Mouse (Mus musculus) liver, adult 2 months (tissue): ENCODE data around the gene Ptpn11. TPM values are rescaled to one million over a fixed set of nuclear protein-coding genes. Genes with fewer than 3 reads are reported as not detected.

Experiments
- DNase-seq: peaks from one replicate; pipeline ENCODE4 v3.0.0-alpha.2; 2011; ENCODE audit warnings: low read depth, low spot score; ENCODE audit errors: extremely low read depth
- H3K27ac ChIP-seq: fragments of 200-500 bp; replicated peaks from 2 replicates; pipeline ENCODE4 v1.5.1; 2012; ENCODE audit warnings: low read depth, mild to moderate bottlenecking, control low read depth, inconsistent platforms, low read length; ENCODE audit not compliant: insufficient read depth
- H3K27me3 ChIP-seq: fragments of 200-500 bp; 2 replicates; pipeline ENCODE4 v1.6.1; 2012; ENCODE audit warnings: mild to moderate bottlenecking, moderate library complexity, low read length, inconsistent platforms; ENCODE audit not compliant: control insufficient read depth, insufficient read depth
- H3K36me3 ChIP-seq: fragments of 200-500 bp; 2 replicates; pipeline ENCODE4 v1.6.1; 2012; ENCODE audit warnings: low read length, inconsistent platforms; ENCODE audit not compliant: control insufficient read depth, insufficient read depth
- H3K4me1 ChIP-seq: fragments of 200-500 bp; 2 replicates; pipeline ENCODE4 v1.6.1; 2011; ENCODE audit warnings: low read length; ENCODE audit not compliant: control insufficient read depth, insufficient read depth
- H3K4me3 ChIP-seq: fragments of 200-500 bp; 2 replicates; pipeline ENCODE4 v1.5.1; 2011; ENCODE audit warnings: low read depth, mild to moderate bottlenecking, control low read depth, low read length, moderate library complexity; ENCODE audit not compliant: insufficient read depth
- H3K79me2 ChIP-seq: fragments of 200-500 bp; 2 replicates; pipeline ENCODE4 v1.6.1; 2012; ENCODE audit warnings: inconsistent platforms, mild to moderate bottlenecking, low read length, moderate library complexity; ENCODE audit not compliant: control insufficient read depth, insufficient read depth
- H3K9ac ChIP-seq: fragments of 200-500 bp; 2 replicates; pipeline ENCODE4 v1.6.1; 2012; ENCODE audit warnings: low read depth, mild to moderate bottlenecking, control low read depth, inconsistent platforms, low read length
- CTCF ChIP-seq: fragments of 200-500 bp; IDR thresholded peaks from 2 replicates; pipeline ENCODE4 v1.5.1; 2011; ENCODE audit warnings: low read depth, low read length, control low read depth
- POLR2A ChIP-seq: fragments of 200-500 bp; IDR thresholded peaks from 2 replicates; pipeline ENCODE4 v1.6.1; 2011; ENCODE audit warnings: low read length, control low read depth; ENCODE audit not compliant: insufficient read depth; ENCODE audit errors: extremely low read depth
- WGBS: fragments of 180-500 bp; shearing (Covaris S2); methylation state at CpG from one replicate; pipeline ENCODE4 v1.1.7; 2018; 5-methylcytosine and 5-hydroxymethylcytosine counted together
- polyA plus RNA-seq: library from polyadenylated mRNA; depleted of rRNA; stranded (reverse); fragments of >200 nt; gene quantifications from 2 replicates; pipeline ENCODE4 v1.2.3, GENCODE M21; 2012
- total RNA-seq: library from RNA; depleted of rRNA; stranded (reverse); fragments of >200 nt; gene quantifications from 2 replicates; pipeline ENCODE4 v1.2.3, GENCODE M21; 2014

Gene Ptpn11
- total and polyA plus RNA-seq, 2 experiments: 15.6 to 23.1 TPM

- H3K27ac ChIP-seq: no peak overlapping the region
- DNase-seq: peak; percentile 60
- WGBS: 52% methylated on average over 11 of the region's 11 CpGs
Measured at GRCm38 (mm10) chr5:121184945-121185551, 6.1 kb downstream of the Ptpn11 start.

GRCm38 (mm10) chr5:121184375-121184774, 6.8 kb downstream of the Ptpn11 start:
- H3K9ac ChIP-seq: no peak overlapping the region
- 36% methylated on average over 2 of the region's 2 CpGs for WGBS
- no peak overlapping the region for H3K27ac ChIP-seq

More at GRCm38 (mm10) chr5:121184945-121185551, 6.1 kb downstream of the Ptpn11 start:
- Histone ChIP-seq H3K4me3 (no peak overlapping the region), H3K79me2 (peaks cover 60% of the 10 kb centered on the region), H3K27me3 (no peaks in the 10 kb centered on the region), H3K36me3 (no peaks in the 10 kb centered on the region), H3K4me1 (peaks cover 26% of the 10 kb centered on the region), H3K9ac (no peak overlapping the region)
- TF ChIP-seq CTCF (no peak), POLR2A (no peak)

GRCm38 (mm10) chr5:121183269-121183668, 7.9 kb downstream of the Ptpn11 start:
- no peak for DNase-seq
- Histone ChIP-seq H3K27ac (no peak overlapping the region), H3K27me3 (no peaks in the 10 kb centered on the region), H3K4me3 (no peak overlapping the region), H3K9ac (no peak overlapping the region), H3K4me1 (peaks cover 21% of the 10 kb centered on the region), H3K79me2 (peaks cover 54% of the 10 kb centered on the region), H3K36me3 (no peaks in the 10 kb centered on the region)
- 89% methylated on average over 9 of the region's 9 CpGs for WGBS
- TF ChIP-seq POLR2A (no peak), CTCF (no peak)

More at GRCm38 (mm10) chr5:121184375-121184774, 6.8 kb downstream of the Ptpn11 start:
- no peak overlapping the region for H3K4me3 ChIP-seq
- TF ChIP-seq CTCF (no peak), POLR2A (no peak)
- no peak for DNase-seq
- H3K27me3 ChIP-seq: no peaks in the 10 kb centered on the region
- H3K36me3 ChIP-seq: no peaks in the 10 kb centered on the region
- peaks cover 24% of the 10 kb centered on the region for H3K4me1 ChIP-seq
- peaks cover 58% of the 10 kb centered on the region for H3K79me2 ChIP-seq

GRCm38 (mm10) chr5:121179077-121179857, 11.9 kb downstream of the Ptpn11 start:
- TF ChIP-seq CTCF (no peak), POLR2A (no peak)
- 89% methylated on average over 9 of the region's 9 CpGs for WGBS
- Histone ChIP-seq H3K4me1 (peaks cover 12% of the 10 kb centered on the region), H3K79me2 (peaks cover 49% of the 10 kb centered on the region; the same call in 1 of the 2 replicates), H3K27me3 (no peaks in the 10 kb centered on the region), H3K36me3 (no peaks in the 10 kb centered on the region), H3K27ac (no peak overlapping the region), H3K9ac (no peak overlapping the region), H3K4me3 (no peak overlapping the region)
- no peak for DNase-seq

GRCm38 (mm10) chr5:121172835-121173234, 18.4 kb downstream of the Ptpn11 start:
- Histone ChIP-seq H3K36me3 (peaks cover 10% of the 10 kb centered on the region; the same call in 1 of the 2 replicates), H3K27ac (no peak overlapping the region), H3K79me2 (peaks cover 16% of the 10 kb centered on the region; the same call in 1 of the 2 replicates), H3K9ac (no peak overlapping the region), H3K4me3 (no peak overlapping the region), H3K4me1 (peaks cover 2% of the 10 kb centered on the region), H3K27me3 (no peaks in the 10 kb centered on the region)
- DNase-seq: no peak
- WGBS: 88% methylated on average over 4 of the region's 4 CpGs
- TF ChIP-seq CTCF (0 out of 2 replicates have a peak, but pooled peaks have one; percentile 2), POLR2A (no peak)

- H3K4me1 ChIP-seq: no peaks in the 10 kb centered on the region
- H3K36me3 ChIP-seq: peaks cover 19% of the 10 kb centered on the region; the same call in 1 of the 2 replicates
- no peak overlapping the region for H3K4me3 ChIP-seq
- H3K27ac ChIP-seq: no peak overlapping the region
- 96% methylated on average over 2 of the region's 2 CpGs for WGBS
- H3K9ac ChIP-seq: no peak overlapping the region
- TF ChIP-seq POLR2A (no peak), CTCF (no peak)
- peaks cover 4% of the 10 kb centered on the region; the same call in 1 of the 2 replicates for H3K79me2 ChIP-seq
- no peaks in the 10 kb centered on the region for H3K27me3 ChIP-seq
- DNase-seq: no peak
Measured at GRCm38 (mm10) chr5:121169588-121169987, 21.6 kb downstream of the Ptpn11 start.
